Mouse (Mus musculus) liver, adult 2 months (tissue): ENCODE data around the gene Ypel1.

Source experiments
- CTCF ChIP-seq: fragments of 200-500 bp; IDR thresholded peaks from 2 replicates; pipeline ENCODE4 v1.5.1; 2011; ENCODE audit warnings: low read depth, low read length, control low read depth
- POLR2A ChIP-seq: fragments of 200-500 bp; IDR thresholded peaks from 2 replicates; pipeline ENCODE4 v1.6.1; 2011; ENCODE audit warnings: low read length, control low read depth; ENCODE audit not compliant: insufficient read depth; ENCODE audit errors: extremely low read depth

DNA sequence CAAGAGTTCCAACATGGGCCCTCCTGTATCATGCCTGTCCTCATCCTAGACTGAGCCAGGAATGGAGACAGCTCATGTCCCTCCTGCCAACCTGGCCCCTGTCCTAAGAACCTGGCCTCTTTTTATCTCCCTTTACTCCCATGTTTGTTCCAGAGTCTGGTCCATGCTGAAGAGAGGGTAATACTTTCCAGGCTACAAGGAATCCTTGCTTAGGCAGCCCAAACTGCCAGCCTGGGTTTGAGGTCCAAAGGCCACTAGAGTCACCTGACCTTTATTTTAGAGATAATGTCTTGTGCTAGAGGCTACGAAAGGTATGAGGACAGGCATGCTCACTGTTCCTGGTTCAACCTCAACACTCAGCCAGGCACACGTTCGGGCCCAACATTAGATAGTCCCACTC, 27.4 kb downstream of the Ypel1 start:
- TF ChIP-seq CTCF (no peak), POLR2A (no peak)
